Mouse (Mus musculus): ENCODE results near the gene Cish. TPM values are rescaled to one million over a fixed set of nuclear protein-coding genes. Genes with fewer than 3 reads are reported as not detected.

The Cish gene
- polyA plus RNA-seq, 1 experiment from 2014 or later, result 6.6 TPM

DNA sequence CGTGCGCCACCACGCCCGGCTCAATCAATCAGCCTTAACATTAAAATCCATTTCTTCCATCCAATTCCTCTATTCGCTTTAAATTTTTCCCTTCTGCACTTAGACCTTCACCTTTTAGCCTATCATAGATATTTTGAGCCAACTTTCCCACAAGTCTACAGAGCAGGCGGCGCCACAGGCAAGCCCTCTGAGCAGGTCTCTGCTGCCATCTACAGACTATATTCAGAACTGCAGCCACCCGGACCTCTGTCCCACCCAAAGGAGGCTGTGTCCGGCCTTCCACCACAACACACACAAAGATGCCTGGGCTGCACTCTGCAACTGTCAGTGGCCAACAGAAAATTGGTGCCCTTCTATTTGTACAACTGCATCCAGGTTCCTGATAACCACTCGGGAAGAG is 4.9 kb upstream of the Cish start:
- peak; percentile 46; the same call in 1 of the 2 replicates for ATAC-seq (ENCODE audit: low FRiP score, low read depth)
- H3K27me3 ChIP-seq (replicated peaks), result peaks cover 21% of the 10 kb centered on the region

DNA sequence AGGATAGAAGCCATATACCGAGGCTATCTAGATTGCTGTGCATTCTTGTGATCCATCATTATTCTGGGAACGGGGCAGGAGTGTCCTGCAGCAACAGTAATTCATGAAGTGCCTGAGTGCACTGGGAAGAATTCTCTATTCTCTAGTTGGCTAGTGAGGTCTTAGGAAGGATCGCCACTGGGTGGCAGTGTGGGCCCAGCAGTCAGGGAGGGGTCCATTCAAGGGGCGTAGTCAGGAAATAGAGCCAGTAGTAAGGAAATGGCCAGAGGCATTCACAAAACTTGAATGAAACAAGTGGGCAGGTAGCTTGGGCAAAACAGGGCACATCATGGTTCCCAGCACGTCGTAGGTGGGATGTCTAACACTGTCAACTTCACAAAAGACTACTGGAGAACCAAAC is 1.6 kb upstream of the Cish start:
- H3K9ac ChIP-seq, result no peak overlapping the region
- peaks cover 13% of the 10 kb centered on the region for H3K27me3 ChIP-seq (replicated peaks)
- no peaks in the 10 kb centered on the region for H3K9me3 ChIP-seq
- no peaks in the 10 kb centered on the region for H3K36me3 ChIP-seq
- H3K4me2 ChIP-seq (replicated peaks), result no peak overlapping the region
- 5% methylated on average over 6 of the region's 6 CpGs for WGBS
- no peak overlapping the region for H3K27ac ChIP-seq
- H3K4me3 ChIP-seq, result no peak overlapping the region
- H3K4me1 ChIP-seq, result peaks cover 24% of the 10 kb centered on the region
- no peak for ATAC-seq (ENCODE audit: low FRiP score, low read depth)

More for the DNA sequence above, 4.9 kb upstream of the Cish start:
- Histone ChIP-seq H3K9me3 (no peaks in the 10 kb centered on the region), H3K36me3 (no peaks in the 10 kb centered on the region), H3K4me1 (peaks cover 11% of the 10 kb centered on the region), H3K4me2 (replicated peaks) (no peak overlapping the region), H3K27ac (no peak overlapping the region), H3K4me3 (no peak overlapping the region), H3K9ac (no peak overlapping the region)
- WGBS, result 29% methylated on average over 10 of the region's 10 CpGs

DNA sequence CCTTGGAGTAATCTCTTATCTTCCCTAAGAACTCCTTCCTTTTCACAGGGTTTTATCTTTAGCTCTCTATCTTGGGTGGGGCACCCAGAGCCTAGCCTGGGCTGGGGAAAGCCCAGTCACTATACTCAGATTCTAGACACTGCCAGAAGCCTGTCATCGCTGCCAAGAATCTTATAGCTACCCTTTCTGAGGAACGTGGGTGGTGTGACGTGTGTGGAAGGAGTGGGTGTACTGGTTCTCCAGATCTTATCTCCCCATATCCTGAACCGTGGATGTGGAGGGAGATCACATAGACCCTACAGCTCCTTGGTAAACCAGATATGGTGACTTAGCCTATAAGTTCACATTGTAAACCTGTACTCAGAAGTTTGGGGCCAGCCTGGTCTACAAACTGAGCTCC is 210 bp upstream of the Cish start:
- peaks cover 12% of the 10 kb centered on the region for H3K27me3 ChIP-seq (replicated peaks)
- peaks cover 1% of the 10 kb centered on the region for H3K36me3 ChIP-seq
- H3K9ac ChIP-seq, result no peak overlapping the region
- H3K4me3 ChIP-seq, result 0 out of 2 replicates have a peak overlapping the region, but pooled peaks have one; percentile 59
- no peak overlapping the region for H3K27ac ChIP-seq
- no peaks in the 10 kb centered on the region for H3K9me3 ChIP-seq
- H3K4me1 ChIP-seq, result peaks cover 17% of the 10 kb centered on the region
- ATAC-seq (ENCODE audit: low FRiP score, low read depth), result no peak
- peak overlapping the region; percentile 88 for H3K4me2 ChIP-seq (replicated peaks)
- 86% methylated on average over 4 of the region's 4 CpGs for WGBS

DNA sequence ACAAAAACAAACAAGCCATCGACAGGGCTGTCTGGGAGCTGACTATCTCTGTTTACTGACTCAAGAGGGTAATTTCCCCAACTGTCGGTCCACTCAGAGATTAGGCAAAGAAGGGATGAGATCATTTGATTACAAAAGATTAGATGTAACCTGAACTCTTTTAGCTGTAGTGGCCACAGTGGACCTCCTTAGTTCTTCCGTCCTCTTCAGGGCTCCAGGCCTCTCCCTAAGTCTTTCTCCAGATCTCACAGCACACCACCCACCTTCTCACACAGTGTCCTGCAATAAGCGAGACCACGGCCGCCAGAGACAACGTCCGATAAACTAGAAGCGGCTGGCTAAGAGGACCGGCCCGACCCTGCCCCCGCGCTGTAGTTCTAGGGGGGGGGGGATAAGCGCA is 215 bp downstream of the Cish start:
- peak; percentile 39 for ATAC-seq (ENCODE audit: low FRiP score, low read depth)
- Histone ChIP-seq H3K9ac (peak overlapping the region; percentile 22; the same call in 1 of the 2 replicates), H3K27me3 (replicated peaks) (peaks cover 12% of the 10 kb centered on the region), H3K4me3 (peak overlapping the region; percentile 59), H3K4me2 (replicated peaks) (peak overlapping the region; percentile 88), H3K27ac (no peak overlapping the region), H3K9me3 (no peaks in the 10 kb centered on the region), H3K36me3 (peaks cover 6% of the 10 kb centered on the region), H3K4me1 (peaks cover 17% of the 10 kb centered on the region)
- 13% methylated on average over 14 of the region's 14 CpGs for WGBS

DNA sequence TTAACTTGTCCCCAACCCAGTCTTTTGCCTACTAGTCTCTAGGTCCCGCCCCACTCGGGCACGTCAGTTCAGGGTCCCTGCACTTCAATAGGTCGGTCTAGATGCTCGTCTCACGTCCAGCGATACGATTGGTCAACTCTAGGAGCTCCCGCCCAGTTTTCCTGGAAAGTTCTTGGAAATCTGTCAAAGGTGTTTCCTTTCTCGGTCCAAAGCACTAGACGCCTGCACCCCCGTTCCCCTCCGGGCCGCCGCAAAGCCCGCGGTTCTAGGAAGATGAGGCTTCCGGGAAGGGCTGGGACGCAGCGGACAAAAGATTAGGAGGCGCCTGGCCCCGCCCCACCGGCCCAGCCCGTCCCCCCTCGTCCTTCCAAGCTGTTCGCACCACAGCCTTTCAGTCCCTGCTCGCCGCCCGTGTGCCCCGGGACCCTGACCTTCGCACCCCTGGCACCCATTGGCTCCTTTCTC is 707 bp downstream of the Cish start:
- H3K9ac ChIP-seq, result peak overlapping the region; percentile 62
- H3K4me3 ChIP-seq, result peak overlapping the region; percentile 59
- H3K4me1 ChIP-seq, result peaks cover 17% of the 10 kb centered on the region
- WGBS, result under 1% methylated on average over 31 of the region's 31 CpGs
- H3K36me3 ChIP-seq, result peaks cover 9% of the 10 kb centered on the region
- H3K27me3 ChIP-seq (replicated peaks), result peaks cover 12% of the 10 kb centered on the region
- H3K9me3 ChIP-seq, result no peaks in the 10 kb centered on the region
- ATAC-seq (ENCODE audit: low FRiP score, low read depth), result peak; percentile 97
- H3K4me2 ChIP-seq (replicated peaks), result peak overlapping the region; percentile 88
- H3K27ac ChIP-seq, result no peak overlapping the region

DNA sequence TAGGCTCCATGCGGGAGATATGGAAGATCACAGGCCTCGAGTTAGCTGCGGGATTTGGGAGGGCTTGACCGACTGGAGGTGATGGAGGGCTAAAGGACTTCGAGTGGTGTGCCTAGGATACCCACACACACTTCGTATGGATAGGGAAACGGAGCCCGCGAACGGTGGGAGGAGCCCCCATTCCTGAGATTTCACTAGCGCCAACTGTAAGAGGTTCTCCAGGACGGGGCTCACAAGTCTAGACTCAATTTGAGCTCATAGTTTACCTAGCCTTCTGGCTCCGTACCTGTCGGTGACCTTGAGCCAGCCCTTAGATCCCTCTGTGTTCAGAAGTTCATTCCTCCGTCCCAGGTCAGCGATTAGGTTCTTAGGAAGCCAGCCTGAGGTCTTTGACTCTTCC is 1.2 kb downstream of the Cish start:
- Histone ChIP-seq H3K9me3 (no peaks in the 10 kb centered on the region), H3K4me1 (peaks cover 17% of the 10 kb centered on the region), H3K27ac (no peak overlapping the region), H3K4me3 (peak overlapping the region; percentile 59), H3K36me3 (peaks cover 10% of the 10 kb centered on the region), H3K9ac (peak overlapping the region; percentile 62), H3K4me2 (replicated peaks) (peak overlapping the region; percentile 88), H3K27me3 (replicated peaks) (peaks cover 12% of the 10 kb centered on the region)
- ATAC-seq (ENCODE audit: low FRiP score, low read depth), result peak; percentile 18
- 21% methylated on average over 16 of the region's 16 CpGs for WGBS

DNA sequence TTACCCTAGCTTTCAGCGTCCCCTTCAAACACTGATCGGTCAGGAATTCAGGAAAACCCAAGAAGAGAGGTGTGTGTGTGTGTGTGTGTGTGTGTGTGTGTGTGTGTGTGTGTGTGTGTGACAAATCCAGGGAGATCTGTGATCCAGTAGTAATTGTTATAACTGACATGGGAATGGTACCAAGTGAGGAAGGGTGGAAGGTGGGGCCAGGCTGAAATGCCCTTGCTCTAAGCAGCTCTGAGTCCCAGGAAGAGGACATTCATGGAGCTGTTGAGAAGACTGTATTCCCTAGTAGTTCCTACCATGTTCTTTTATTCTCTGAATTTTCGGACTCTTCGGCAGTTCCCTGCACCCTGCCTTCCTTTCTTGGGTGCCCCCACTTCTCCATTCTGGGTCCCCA is 1.8 kb downstream of the Cish start:
- H3K4me1 ChIP-seq, result peaks cover 17% of the 10 kb centered on the region
- H3K4me3 ChIP-seq, result peak overlapping the region; percentile 59
- H3K9ac ChIP-seq, result 0 out of 2 replicates have a peak overlapping the region, but pooled peaks have one; percentile 62
- H3K36me3 ChIP-seq, result peaks cover 10% of the 10 kb centered on the region
- no peaks in the 10 kb centered on the region for H3K9me3 ChIP-seq
- no peak overlapping the region for H3K27ac ChIP-seq
- H3K4me2 ChIP-seq (replicated peaks), result peak overlapping the region; percentile 88
- WGBS, result 89% methylated on average over 4 of the region's 4 CpGs
- no peak for ATAC-seq (ENCODE audit: low FRiP score, low read depth)
- H3K27me3 ChIP-seq (replicated peaks), result peaks cover 11% of the 10 kb centered on the region

DNA sequence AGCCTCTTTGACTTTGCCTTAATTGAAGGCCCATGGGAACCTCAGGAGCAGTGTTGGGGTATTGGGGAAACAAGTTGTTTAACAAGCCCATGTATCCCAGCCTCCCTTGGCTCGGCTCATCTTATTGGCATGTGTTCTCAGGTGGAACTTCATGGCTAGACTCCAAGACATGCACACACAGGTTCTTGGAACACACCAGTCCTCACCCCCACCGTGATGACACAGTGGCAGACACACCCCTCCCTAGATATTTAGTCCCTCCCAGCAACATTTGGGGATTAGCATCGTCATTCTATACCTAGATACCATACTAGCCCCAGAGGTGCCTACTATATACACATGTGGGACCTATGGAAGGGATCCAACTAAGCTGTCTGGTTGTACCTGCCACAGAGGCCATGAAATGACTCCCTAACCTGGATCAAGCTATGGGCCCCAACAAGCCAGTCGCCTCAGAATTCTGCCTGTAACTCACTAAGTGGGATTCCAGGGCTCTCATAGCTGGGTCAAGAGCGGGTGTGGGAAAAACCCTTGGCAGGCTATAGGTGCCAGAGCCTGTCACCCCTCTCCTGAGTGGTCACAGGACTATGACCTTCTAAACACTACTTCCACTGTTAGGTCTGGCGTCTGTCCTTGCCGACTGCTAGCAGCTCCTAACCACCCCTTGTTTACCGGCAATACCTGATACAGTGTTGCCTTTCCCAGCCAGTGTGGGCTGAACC is 2.4 kb downstream of the Cish start:
- H3K4me2 ChIP-seq (replicated peaks), result peak overlapping the region; percentile 88
- ATAC-seq (ENCODE audit: low FRiP score, low read depth), result no peak

DNA sequence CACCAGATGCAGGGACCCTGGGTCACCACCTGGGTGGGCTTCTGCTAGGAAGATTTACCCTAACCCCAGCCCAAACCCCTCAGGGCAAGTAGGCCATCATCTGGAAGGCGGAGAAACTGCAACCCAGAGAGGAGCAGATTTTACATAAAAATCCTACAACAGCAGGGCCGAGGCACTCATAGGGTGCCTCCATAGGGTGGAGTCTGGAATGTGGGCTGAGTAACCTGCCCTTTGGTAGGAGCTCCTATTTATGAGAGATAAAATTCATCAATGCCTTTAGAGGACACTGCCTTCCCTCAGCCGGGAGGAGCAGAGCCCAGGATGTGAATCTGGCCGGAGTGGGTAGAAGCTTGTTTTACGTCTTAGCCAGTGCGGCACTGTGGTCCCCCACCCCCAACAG is 3.0 kb downstream of the Cish start:
- no peak overlapping the region for H3K27ac ChIP-seq
- H3K27me3 ChIP-seq (replicated peaks), result peaks cover 6% of the 10 kb centered on the region; the same call in 1 of the 2 replicates
- 85% methylated on average over 6 of the region's 6 CpGs for WGBS
- ATAC-seq (ENCODE audit: low FRiP score, low read depth), result no peak
- no peak overlapping the region for H3K4me3 ChIP-seq
- peaks cover 17% of the 10 kb centered on the region for H3K4me1 ChIP-seq
- no peak overlapping the region for H3K4me2 ChIP-seq (replicated peaks)
- H3K9ac ChIP-seq, result no peak overlapping the region
- H3K9me3 ChIP-seq, result no peaks in the 10 kb centered on the region
- H3K36me3 ChIP-seq, result peaks cover 10% of the 10 kb centered on the region

More for the DNA sequence above, 2.4 kb downstream of the Cish start:
- Histone ChIP-seq H3K9ac (no peak overlapping the region), H3K4me3 (no peak overlapping the region), H3K4me1 (peaks cover 17% of the 10 kb centered on the region), H3K27me3 (replicated peaks) (peaks cover 6% of the 10 kb centered on the region; the same call in 1 of the 2 replicates), H3K9me3 (no peaks in the 10 kb centered on the region), H3K27ac (no peak overlapping the region), H3K36me3 (peaks cover 10% of the 10 kb centered on the region)
- WGBS, result 86% methylated on average over 8 of the region's 8 CpGs

DNA sequence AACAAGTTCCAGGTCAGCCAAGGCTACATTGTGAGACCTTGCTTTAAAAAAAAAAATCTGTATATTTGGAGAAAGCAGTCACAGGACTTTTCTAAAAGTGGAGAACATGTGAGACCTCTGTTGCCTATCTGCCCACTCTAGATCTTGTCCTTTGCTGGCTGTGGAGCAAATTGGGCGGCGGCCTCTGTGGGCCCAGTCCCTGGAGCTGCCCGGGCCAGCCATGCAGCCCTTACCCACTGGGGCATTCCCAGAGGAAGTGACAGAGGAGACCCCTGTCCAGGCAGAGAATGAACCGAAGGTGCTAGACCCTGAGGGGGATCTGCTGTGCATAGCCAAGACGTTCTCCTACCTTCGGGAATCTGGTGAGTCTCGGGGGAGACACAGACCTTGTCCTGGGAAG is 4.0 kb downstream of the Cish start:
- WGBS, result 90% methylated on average over 7 of the region's 7 CpGs

DNA sequence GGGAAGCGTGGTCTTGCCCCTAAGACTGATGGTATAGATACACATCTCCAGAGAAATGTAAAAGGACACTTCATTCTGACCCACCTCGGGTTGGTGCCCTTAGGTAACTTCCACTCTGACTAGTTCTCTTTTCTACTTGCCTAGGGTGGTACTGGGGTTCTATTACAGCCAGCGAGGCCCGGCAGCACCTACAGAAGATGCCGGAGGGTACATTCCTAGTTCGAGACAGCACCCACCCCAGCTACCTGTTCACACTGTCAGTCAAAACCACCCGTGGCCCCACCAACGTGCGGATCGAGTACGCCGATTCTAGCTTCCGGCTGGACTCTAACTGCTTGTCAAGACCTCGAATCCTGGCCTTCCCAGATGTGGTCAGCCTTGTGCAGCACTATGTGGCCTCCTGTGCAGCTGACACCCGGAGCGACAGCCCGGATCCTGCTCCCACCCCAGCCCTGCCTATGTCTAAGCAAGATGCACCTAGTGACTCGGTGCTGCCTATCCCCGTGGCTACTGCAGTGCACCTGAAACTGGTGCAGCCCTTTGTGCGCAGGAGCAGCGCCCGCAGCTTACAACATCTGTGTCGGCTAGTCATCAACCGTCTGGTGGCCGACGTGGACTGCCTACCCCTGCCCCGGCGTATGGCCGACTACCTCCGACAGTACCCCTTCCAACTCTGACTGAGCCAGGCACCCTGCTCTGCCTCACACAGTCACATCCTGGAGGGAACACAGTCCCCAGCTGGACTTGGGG is 4.6 kb downstream of the Cish start:
- Histone ChIP-seq H3K4me1 (peaks cover 17% of the 10 kb centered on the region), H3K4me3 (no peak overlapping the region), H3K27ac (no peak overlapping the region), H3K36me3 (peaks cover 10% of the 10 kb centered on the region), H3K27me3 (replicated peaks) (peaks cover 5% of the 10 kb centered on the region; the same call in 1 of the 2 replicates), H3K9me3 (no peaks in the 10 kb centered on the region), H3K9ac (no peak overlapping the region), H3K4me2 (replicated peaks) (no peak overlapping the region)
- 94% methylated on average over 30 of the region's 30 CpGs for WGBS
- no peak for ATAC-seq (ENCODE audit: low FRiP score, low read depth)

More for the DNA sequence above, 4.0 kb downstream of the Cish start:
- Histone ChIP-seq H3K27me3 (replicated peaks) (peaks cover 6% of the 10 kb centered on the region; the same call in 1 of the 2 replicates), H3K4me2 (replicated peaks) (no peak overlapping the region), H3K4me1 (peaks cover 17% of the 10 kb centered on the region), H3K4me3 (no peak overlapping the region), H3K9ac (no peak overlapping the region), H3K9me3 (no peaks in the 10 kb centered on the region), H3K27ac (no peak overlapping the region), H3K36me3 (peaks cover 10% of the 10 kb centered on the region)
- no peak for ATAC-seq (ENCODE audit: low FRiP score, low read depth)
